12 mouse cellular contexts compared by ENCODE assay signal in genomic region chr10:127136510-127136909, GRCm38 (mm10). TPM values are rescaled to one million over a fixed set of nuclear protein-coding genes. Genes with fewer than 3 reads are reported as not detected.
DNase-seq lines count a peak whose midpoint lies in the region.
"Had no signal": no experiment of that assay in that cellular context is flagged by ENCODE, and none has a peak within 500 bp of the region (broad histone marks: within the 10 kb centered on the region; RNA-seq: fewer than 3 reads in every experiment).

No protein-coding gene starts in this region.

- peak; percentile 64 for DNase-seq in lung, postnatal 25 days (ENCODE audit: low spot score)
- no peak for DNase-seq in lung, postnatal 14 days
- peak; percentile 91 for DNase-seq in induced T-regulatory cell, adult 2 months (ENCODE audit: low read depth)
- peak; percentile 49 to 68 for DNase-seq in monocyte, adult 2 months (ENCODE audit: low read depth in 1 of 2, low spot score in 2 of 2)
- peak; percentile 54 for DNase-seq in thymus, postnatal 25 days
- DNase-seq in right cerebral cortex, postnatal 10 days (ENCODE audit: low spot score in 2 of 2): no peak
- no peak for DNase-seq in gastrocnemius, postnatal 10 days
- no peak for DNase-seq in cerebellum, adult 9-10 months
- DNase-seq: adrenal gland, adult 2 months; cerebellum, adult 11 months; heart, adult 11 months; kidney, postnatal 25 days had no signal

RNA-seq across cellular contexts. Expression of gene Os9, which starts 15.6 kb away (rescaled TPM):
- 10 to 100 TPM; 29.4 to 33.9 TPM for total RNA-seq in gastrocnemius, postnatal 10 days (2021)

RNA-seq across cellular contexts. Expression of gene B4galnt1, which starts 28.5 kb away (rescaled TPM):
- total RNA-seq in gastrocnemius, postnatal 10 days (2021): 1 to 10 TPM; 1.6 to 3.3 TPM

RNA-seq across cellular contexts. Expression of gene Slc26a10, which starts 43.9 kb away (rescaled TPM):
- 1 to 10 TPM; 3.0 to 6.1 TPM for total RNA-seq in gastrocnemius, postnatal 10 days (2021)

RNA-seq across cellular contexts. Expression of gene Arhgef25, which starts 53.4 kb away (rescaled TPM):
- total RNA-seq in gastrocnemius, postnatal 10 days (2021): 10 to 100 TPM; 16.2 to 26.2 TPM

RNA-seq across cellular contexts. Expression of gene Dtx3, which starts 59.0 kb away (rescaled TPM):
- 10 to 100 TPM; 28.8 to 37.6 TPM for total RNA-seq in gastrocnemius, postnatal 10 days (2021)

Comparison
In these comparisons a context has a peak if more than half of its experiments do, and no peak if none do; other contexts are left out.
1. DNase-seq: peak in lung, postnatal 25 days (single experiment), induced T-regulatory cell, adult 2 months (single experiment), monocyte, adult 2 months (2 of 2) and thymus, postnatal 25 days (single experiment); none in lung, postnatal 14 days (single experiment), right cerebral cortex, postnatal 10 days (0 of 2), gastrocnemius, postnatal 10 days (single experiment) and cerebellum, adult 9-10 months (single experiment).